Mouse (Mus musculus) layer of hippocampus, postnatal 10 days (tissue): ENCODE results near the gene Olfr462. TPM values are rescaled to one million over a fixed set of nuclear protein-coding genes. Genes with fewer than 3 reads are reported as not detected.

Experiments used
- DNase-seq, 2 experiments: peaks; one replicate each; pipeline ENCODE4 v3.0.0; 2021; ENCODE audit warnings: low spot score in 2 of 2
- total RNA-seq, 2 experiments: library from RNA; stranded (reverse); gene quantifications; 2 replicates each; pipeline ENCODE4 v1.2.3; 2021

The Olfr462 gene
- total RNA-seq, 2 experiments from 2014 or later, result not detected

DNA sequence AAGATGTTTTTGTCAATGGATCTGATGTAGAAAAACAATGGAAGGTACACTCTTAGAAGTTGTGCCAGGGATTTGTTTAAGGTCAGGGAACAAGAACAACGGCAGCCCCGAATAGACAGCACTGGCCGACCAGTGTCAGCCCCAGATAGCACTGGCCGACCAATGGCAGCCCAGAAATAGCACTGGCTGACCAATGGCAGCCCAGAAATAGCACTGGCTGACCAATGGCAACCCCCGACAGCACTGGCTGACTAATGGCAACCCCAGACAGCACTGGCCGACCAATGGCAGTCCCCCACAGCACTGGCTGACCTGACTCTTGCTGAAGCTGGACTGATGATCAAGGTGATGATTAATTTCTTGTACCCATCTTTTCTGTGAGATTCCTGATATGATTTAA, 44.2 kb downstream of the Olfr462 start:
- DNase-seq, result no peak

DNA sequence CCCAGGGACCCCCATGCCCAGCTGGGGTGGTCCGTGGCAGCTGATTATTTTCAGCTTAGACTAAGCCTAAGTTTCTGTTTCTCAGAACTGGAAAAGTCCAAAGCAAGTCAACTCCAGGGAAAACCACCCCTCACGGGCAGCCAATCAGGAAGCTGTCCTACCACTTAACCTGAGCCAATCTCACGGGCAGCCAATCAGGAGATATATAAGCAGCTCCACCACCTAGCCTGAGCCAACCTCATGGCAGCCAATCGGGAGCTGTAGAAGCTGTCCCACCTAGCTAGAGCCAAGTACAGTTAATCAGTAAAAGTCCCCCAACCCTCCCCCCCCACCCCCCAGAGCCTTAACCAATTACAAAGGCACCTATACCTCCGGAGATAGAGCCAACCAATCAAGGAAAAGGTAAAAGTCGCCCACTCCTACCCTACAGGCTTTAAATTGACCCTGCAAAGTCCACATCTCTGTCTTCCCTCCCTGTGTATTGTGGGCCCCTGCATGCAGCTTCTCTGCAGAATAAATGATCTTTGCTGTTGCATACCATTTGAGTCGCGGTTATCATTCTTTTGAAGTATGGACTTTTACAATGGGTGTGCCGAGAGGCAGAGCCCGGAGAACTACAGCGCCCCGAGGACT, 45.0 kb downstream of the Olfr462 start:
- DNase-seq, result no peak

DNA sequence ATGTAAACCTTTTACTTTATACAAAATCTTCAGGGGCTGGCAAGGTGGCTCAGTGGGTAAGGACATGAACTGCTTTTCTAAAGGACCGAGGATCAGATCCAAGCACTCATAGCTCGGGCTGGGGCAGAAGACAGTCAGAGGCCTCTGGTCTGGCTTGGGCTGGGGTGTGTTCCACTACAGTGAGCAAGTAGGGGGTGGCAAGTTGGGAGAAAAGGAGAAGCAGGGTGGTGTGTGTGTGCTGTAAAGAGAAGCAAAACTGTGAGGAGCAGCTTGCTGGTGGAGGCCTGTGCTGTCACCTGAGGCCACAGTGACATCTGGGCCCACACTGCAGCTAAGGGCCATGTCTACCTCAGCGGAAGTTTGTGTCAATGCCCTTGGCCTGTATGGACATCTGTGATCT, 50.6 kb downstream of the Olfr462 start:
- no peak for DNase-seq

DNA sequence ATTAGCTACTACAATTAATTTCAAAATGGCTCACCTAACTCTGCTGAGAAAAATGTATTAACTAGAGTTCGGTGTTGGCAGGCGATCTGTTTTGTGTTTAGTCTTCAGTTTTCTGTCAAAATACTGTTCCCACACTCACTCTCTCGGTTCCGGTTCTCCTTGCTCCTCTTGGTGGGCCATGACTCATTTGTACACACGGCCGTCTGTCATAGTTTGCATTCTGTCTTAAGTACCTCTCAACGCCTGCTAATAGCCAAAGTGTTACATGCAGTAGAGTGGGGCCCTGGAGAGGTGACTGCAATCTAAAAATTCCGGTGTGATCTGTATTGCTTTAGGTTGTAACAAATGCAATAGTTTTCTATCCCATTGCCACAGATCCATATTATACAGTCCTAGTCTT, 51.4 kb downstream of the Olfr462 start:
- DNase-seq, result no peak

Other genes starting within 250 kb of the Olfr462 start
- 1 to 10 TPM; 3.8 to 4.0 TPM for gene Rnf43, start 229.5 kb downstream of the Olfr462 start, total RNA-seq
- gene Supt4a, start 154.7 kb downstream of the Olfr462 start, total RNA-seq, result 10 to 100 TPM; 56.1 to 59.9 TPM
- gene Tspoap1, start 131.7 kb downstream of the Olfr462 start, total RNA-seq, result 100 to 1,000 TPM; 149 to 174 TPM
- under 1 TPM; 0.48 to 0.62 TPM for gene Mpo, start 98.7 kb downstream of the Olfr462 start, total RNA-seq
- under 1 TPM; 0.62 to 0.87 TPM for gene Lpo, start 64.0 kb downstream of the Olfr462 start, total RNA-seq
- 1 to 10 TPM; 7.0 to 7.2 TPM for gene Mks1, start 39.1 kb downstream of the Olfr462 start, total RNA-seq
- gene Epx, start 16.7 kb downstream of the Olfr462 start, total RNA-seq, result under 1 TPM; 0.25 to 0.96 TPM
- not detected for gene Olfr463, start 5.1 kb upstream of the Olfr462 start, total RNA-seq
- not detected for gene Olfr464, start 28.7 kb upstream of the Olfr462 start, total RNA-seq
- gene Dynll2, start 95.3 kb upstream of the Olfr462 start, total RNA-seq, result 100 to 1,000 TPM; 368 to 386 TPM
- 100 to 1,000 TPM; 218 to 245 TPM for gene Srsf1, start 155.1 kb upstream of the Olfr462 start, total RNA-seq
- gene Vezf1, start 176.0 kb upstream of the Olfr462 start, total RNA-seq, result 10 to 100 TPM; 26.0 to 28.5 TPM
- gene Cuedc1, start 205.8 kb upstream of the Olfr462 start, total RNA-seq, result 10 to 100 TPM; 42.0 to 45.7 TPM